Mouse (Mus musculus) limb, embryonic 14.5 days (tissue): ENCODE measurements at regions not wholly inside any gene's neighbourhood (a gene's known extent, or its start where the extent isn't known, plus 50 kb on each side); places are given as distances from the start of the nearest gene placed in this dataset.

Experiments
- ATAC-seq: fragments of 200-750 bp; cut with Nextera tagmentation; 2 replicates; pipeline ENCODE4 v1.8.0; 2017; ENCODE audit warnings: low read depth, moderate number of reproducible peaks, moderate TSS enrichment; ENCODE audit not compliant: low FRiP score
- DNase-seq: peaks from one replicate; pipeline ENCODE4 v3.0.0-alpha.2; 2015; ENCODE audit warnings: low spot score
- H3K27ac ChIP-seq: fragments of 300-500 bp; sonication (generic); replicated peaks from 2 replicates; pipeline ENCODE4 v1.5.1; 2014; ENCODE audit warnings: low read depth, mild to moderate bottlenecking, low read length, moderate library complexity, mixed read lengths
- H3K27me3 ChIP-seq: fragments of 300-500 bp; sonication (generic); 2 replicates; pipeline ENCODE4 v1.6.1; 2014; ENCODE audit warnings: low read length, mixed read lengths; ENCODE audit not compliant: control insufficient read depth, insufficient read depth
- H3K36me3 ChIP-seq: fragments of 300-500 bp; sonication (generic); 2 replicates; pipeline ENCODE4 v1.6.1; 2014; ENCODE audit warnings: mild to moderate bottlenecking, low read length, moderate library complexity, mixed read lengths; ENCODE audit not compliant: control insufficient read depth, insufficient read depth
- H3K4me1 ChIP-seq: fragments of 300-500 bp; sonication (generic); 2 replicates; pipeline ENCODE4 v1.6.1; 2014; ENCODE audit warnings: antibody characterized with exemption, low read length, mixed read lengths; ENCODE audit not compliant: control insufficient read depth, insufficient read depth
- H3K4me2 ChIP-seq: fragments of 300-500 bp; sonication (generic); replicated peaks from 2 replicates; pipeline ENCODE4 v1.6.1; 2014; ENCODE audit warnings: low read depth, mild to moderate bottlenecking, low read length, moderate library complexity; ENCODE audit not compliant: severe bottlenecking
- H3K4me3 ChIP-seq: fragments of 300-500 bp; sonication (generic); replicated peaks from 2 replicates; pipeline ENCODE4 v1.5.1; 2014; ENCODE audit warnings: low read length
- H3K9ac ChIP-seq: fragments of 300-500 bp; sonication (generic); 2 replicates; pipeline ENCODE4 v1.6.1; 2014; ENCODE audit warnings: mild to moderate bottlenecking, low read depth, low read length, moderate library complexity; ENCODE audit not compliant: severe bottlenecking
- H3K9me3 ChIP-seq: fragments of 300-500 bp; sonication (generic); 2 replicates; pipeline ENCODE4 v1.6.1; 2016; ENCODE audit warnings: low read length; ENCODE audit not compliant: control insufficient read depth
- POLR2A ChIP-seq: fragments of 200-500 bp; IDR thresholded peaks from 2 replicates; pipeline ENCODE4 v1.8.0; 2012; ENCODE audit warnings: inconsistent platforms, mild to moderate bottlenecking, moderate library complexity, borderline replicate concordance; ENCODE audit not compliant: insufficient read depth, insufficient read length; ENCODE audit errors: extremely low read depth
- WGBS: fragments of 180-500 bp; shearing (Covaris S2); extraction: QIAGEN DNeasy Blood & Tissue Kit; methylation state at CpG from one replicate; pipeline ENCODE4 v1.1.7; 2014; 5-methylcytosine and 5-hydroxymethylcytosine counted together

DNA sequence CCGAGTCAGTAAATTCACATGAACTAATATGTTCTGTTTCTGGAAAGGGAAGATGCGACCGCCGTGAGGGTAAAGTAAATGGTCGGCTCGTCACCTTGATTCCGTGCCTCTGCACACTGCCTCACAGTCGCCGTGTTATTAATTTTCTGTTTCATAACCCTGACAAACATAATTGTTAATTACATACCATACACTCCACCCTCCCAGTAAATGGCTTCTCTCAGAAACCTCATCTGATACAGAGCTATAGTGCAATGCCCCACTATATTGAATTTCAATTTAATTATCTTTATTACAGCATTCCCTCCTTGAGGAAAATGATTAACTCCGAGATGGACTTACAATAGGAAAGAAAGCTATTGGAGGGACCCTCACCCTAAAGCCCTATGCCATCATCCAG lies 305.5 kb upstream of the Id4 start:
- H3K27me3 ChIP-seq: no peaks in the 10 kb centered on the region
- H3K9ac ChIP-seq: no peak overlapping the region
- H3K9me3 ChIP-seq: no peaks in the 10 kb centered on the region
- no peak for TF ChIP-seq POLR2A
- no peaks in the 10 kb centered on the region for H3K36me3 ChIP-seq
- DNase-seq: no peak
- no peak overlapping the region for H3K27ac ChIP-seq
- H3K4me1 ChIP-seq: no peaks in the 10 kb centered on the region
- no peak overlapping the region for H3K4me2 ChIP-seq
- no peak for ATAC-seq
- WGBS: 71% methylated on average over 10 of the region's 10 CpGs
- no peak overlapping the region for H3K4me3 ChIP-seq

DNA sequence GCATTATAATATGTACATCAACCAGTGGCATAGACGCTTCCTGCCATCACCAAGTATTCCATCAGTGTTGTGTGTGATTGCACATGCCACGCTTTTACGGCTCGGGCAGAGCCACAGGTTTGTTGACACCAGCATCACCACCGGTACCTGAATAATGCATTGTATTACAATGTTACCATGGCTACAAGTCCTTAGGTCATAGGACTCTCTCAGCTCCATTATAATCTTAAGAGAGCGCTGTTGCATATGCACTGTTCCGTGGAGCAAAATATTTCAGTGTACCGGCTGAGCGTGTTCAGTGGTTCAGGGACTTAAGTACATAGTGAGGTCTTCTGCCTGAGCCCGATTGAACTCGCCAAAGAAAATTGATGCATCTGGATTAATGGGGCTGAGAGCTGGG lies 303.4 kb upstream of the Id4 start:
- ATAC-seq (no peak), DNase-seq (no peak)
- TF ChIP-seq POLR2A: no peak
- no peaks in the 10 kb centered on the region for H3K4me1 ChIP-seq
- no peak overlapping the region for H3K27ac ChIP-seq
- no peaks in the 10 kb centered on the region for H3K9me3 ChIP-seq
- no peaks in the 10 kb centered on the region for H3K27me3 ChIP-seq
- no peak overlapping the region for H3K4me2 ChIP-seq
- no peak overlapping the region for H3K4me3 ChIP-seq
- 90% methylated on average over 11 of the region's 11 CpGs for WGBS
- H3K36me3 ChIP-seq: no peaks in the 10 kb centered on the region
- no peak overlapping the region for H3K9ac ChIP-seq

- ATAC-seq (no peak), DNase-seq (no peak)
- Histone ChIP-seq H3K4me1 (no peaks in the 10 kb centered on the region), H3K27ac (no peak overlapping the region), H3K36me3 (no peaks in the 10 kb centered on the region), H3K4me3 (no peak overlapping the region), H3K4me2 (no peak overlapping the region), H3K27me3 (no peaks in the 10 kb centered on the region), H3K9me3 (no peaks in the 10 kb centered on the region), H3K9ac (no peak overlapping the region)
- TF ChIP-seq POLR2A: no peak
- WGBS: 45% methylated on average over 12 of the region's 12 CpGs
Observed at GRCm38 (mm10) chr13:47974216-47974615, 286.8 kb upstream of the Id4 start.

DNA sequence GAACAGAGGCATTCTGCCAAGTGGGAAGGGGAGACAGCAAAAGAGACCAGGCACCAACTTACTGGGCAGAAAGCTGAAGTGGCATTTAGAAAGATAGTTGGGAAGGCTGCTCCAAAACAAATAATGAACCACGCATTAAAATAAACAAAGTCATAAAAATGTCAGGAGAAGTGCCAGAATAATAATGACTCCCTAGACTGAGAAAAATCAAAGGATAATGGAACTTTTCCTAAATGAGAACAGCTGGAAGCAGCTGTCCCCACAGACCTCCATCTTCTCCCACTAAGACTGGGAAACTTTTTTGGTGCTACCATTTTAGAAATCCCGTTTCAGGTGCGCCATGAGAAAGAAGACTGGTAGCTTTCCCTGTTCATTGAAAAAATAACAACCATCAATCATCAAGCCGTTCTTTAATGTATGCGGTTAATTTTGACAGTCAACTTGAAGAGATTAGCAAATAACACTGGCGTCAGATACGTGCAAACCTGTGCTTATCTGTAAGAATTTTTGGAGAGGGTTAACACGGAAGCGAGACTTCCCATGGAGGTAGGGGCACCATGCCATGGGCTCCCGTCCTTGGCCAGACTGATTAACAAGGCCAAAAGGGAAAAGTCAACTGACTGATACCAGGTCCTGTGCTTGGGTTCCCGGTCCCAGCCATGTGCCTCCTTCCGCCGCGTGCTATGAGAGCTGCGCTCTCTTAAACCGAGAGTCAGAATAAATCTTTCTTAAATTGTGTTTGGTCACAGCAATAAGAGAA lies 286.1 kb upstream of the Id4 start:
- 79% methylated on average over 16 of the region's 16 CpGs for WGBS
- Histone ChIP-seq H3K4me3 (no peak overlapping the region), H3K4me1 (no peaks in the 10 kb centered on the region)

DNA sequence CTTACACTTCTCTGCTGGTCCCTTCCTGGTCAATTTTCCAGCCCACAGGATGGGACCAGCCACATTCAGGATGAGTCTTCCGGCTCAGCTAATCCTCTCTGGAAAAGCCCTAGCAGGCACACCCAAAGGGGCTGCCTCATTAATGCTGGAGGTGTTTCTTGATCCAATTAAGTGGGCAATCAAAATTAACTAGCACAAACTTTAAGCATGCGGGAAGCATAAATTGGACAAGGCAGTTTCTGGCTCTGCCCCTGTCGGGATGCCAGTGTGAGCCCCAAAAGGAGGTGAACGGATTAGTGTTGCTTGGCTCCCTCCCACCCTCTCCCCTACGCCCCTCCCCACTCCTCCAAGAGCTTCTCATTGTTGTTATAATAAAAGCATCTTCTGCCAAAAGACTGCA lies 262.5 kb upstream of the Id4 start:
- H3K4me1 ChIP-seq: no peaks in the 10 kb centered on the region
- H3K27me3 ChIP-seq: no peaks in the 10 kb centered on the region
- no peak for TF ChIP-seq POLR2A
- DNase-seq (no peak), ATAC-seq (no peak)
- no peak overlapping the region for H3K4me2 ChIP-seq
- H3K36me3 ChIP-seq: no peaks in the 10 kb centered on the region
- H3K9me3 ChIP-seq: no peaks in the 10 kb centered on the region
- no peak overlapping the region for H3K27ac ChIP-seq
- H3K9ac ChIP-seq: no peak overlapping the region
- 27% methylated on average over 5 of the region's 5 CpGs for WGBS
- H3K4me3 ChIP-seq: no peak overlapping the region

More for the DNA sequence above, 286.1 kb upstream of the Id4 start:
- no peaks in the 10 kb centered on the region for H3K36me3 ChIP-seq
- TF ChIP-seq POLR2A: no peak
- no peak for DNase-seq
- no peak for ATAC-seq
- H3K27ac ChIP-seq: no peak overlapping the region
- no peaks in the 10 kb centered on the region for H3K9me3 ChIP-seq
- no peak overlapping the region for H3K9ac ChIP-seq
- no peaks in the 10 kb centered on the region for H3K27me3 ChIP-seq
- no peak overlapping the region for H3K4me2 ChIP-seq
